Mouse (Mus musculus): ENCODE measurements at regions not wholly inside any gene's neighbourhood (a gene's known extent, or its start where the extent isn't known, plus 50 kb on each side); places are given as distances from the start of the nearest gene placed in this dataset.

- no peaks in the 10 kb centered on the region for H3K27me3 ChIP-seq
- H3K36me3 ChIP-seq = no peaks in the 10 kb centered on the region
- no peak overlapping the region for H3K9ac ChIP-seq
- 82% methylated on average over 3 of the region's 3 CpGs for WGBS
- no peak overlapping the region for H3K4me2 ChIP-seq
- H3K4me1 ChIP-seq = no peaks in the 10 kb centered on the region
- no peak overlapping the region for H3K4me3 ChIP-seq
- no peaks in the 10 kb centered on the region for H3K9me3 ChIP-seq
- H3K27ac ChIP-seq = no peak overlapping the region
- no peak for ATAC-seq (ENCODE audit: insufficient number of reproducible peaks, insufficient read depth, low FRiP score, low TSS enrichment, low read depth)
Observed at GRCm38 (mm10) chr19:15330155-15330554, 617.0 kb downstream of the Psat1 start.

GRCm38 (mm10) chr19:15299474-15299873 lies 647.7 kb downstream of the Psat1 start:
- H3K36me3 ChIP-seq = no peaks in the 10 kb centered on the region
- no peak overlapping the region for H3K4me3 ChIP-seq
- no peaks in the 10 kb centered on the region for H3K9me3 ChIP-seq
- H3K9ac ChIP-seq = no peak overlapping the region
- no peak overlapping the region for H3K27ac ChIP-seq
- H3K27me3 ChIP-seq = no peaks in the 10 kb centered on the region
- no peak for ATAC-seq (ENCODE audit: insufficient number of reproducible peaks, insufficient read depth, low FRiP score, low TSS enrichment, low read depth)
- H3K4me2 ChIP-seq = no peak overlapping the region
- H3K4me1 ChIP-seq = no peaks in the 10 kb centered on the region
- WGBS = 40% methylated on average over 6 of the region's 6 CpGs

- no peak for ATAC-seq (ENCODE audit: insufficient number of reproducible peaks, insufficient read depth, low FRiP score, low TSS enrichment, low read depth)
- Histone ChIP-seq H3K4me2 (no peak overlapping the region), H3K27me3 (no peaks in the 10 kb centered on the region), H3K36me3 (no peaks in the 10 kb centered on the region), H3K27ac (no peak overlapping the region), H3K9me3 (no peaks in the 10 kb centered on the region), H3K4me3 (no peak overlapping the region), H3K4me1 (no peaks in the 10 kb centered on the region), H3K9ac (no peak overlapping the region)
- 92% methylated on average over 2 of the region's 2 CpGs for WGBS
Observed at GRCm38 (mm10) chr19:15285016-15285415, 662.1 kb downstream of the Psat1 start.

- WGBS = 63% methylated on average over 3 of the region's 3 CpGs
- ATAC-seq (ENCODE audit: insufficient number of reproducible peaks, insufficient read depth, low FRiP score, low TSS enrichment, low read depth) = no peak
- no peaks in the 10 kb centered on the region for H3K36me3 ChIP-seq
Observed at GRCm38 (mm10) chr19:15242781-15243180, 644.9 kb upstream of the Tle4 start.

GRCm38 (mm10) chr19:15230129-15230927 lies 632.5 kb upstream of the Tle4 start:
- H3K4me1 ChIP-seq = no peaks in the 10 kb centered on the region
- H3K27me3 ChIP-seq = no peaks in the 10 kb centered on the region
- H3K9me3 ChIP-seq = 0 out of 2 replicates have a peak, but pooled peaks cover 3% of the 10 kb centered on the region
- 59% methylated on average over 2 of the region's 2 CpGs for WGBS
- no peak overlapping the region for H3K9ac ChIP-seq
- H3K4me2 ChIP-seq = no peak overlapping the region
- ATAC-seq (ENCODE audit: insufficient number of reproducible peaks, insufficient read depth, low FRiP score, low TSS enrichment, low read depth) = no peak
- H3K4me3 ChIP-seq = no peak overlapping the region
- no peak overlapping the region for H3K27ac ChIP-seq
- H3K36me3 ChIP-seq = no peaks in the 10 kb centered on the region

More at GRCm38 (mm10) chr19:15242781-15243180, 644.9 kb upstream of the Tle4 start:
- Histone ChIP-seq H3K27me3 (no peaks in the 10 kb centered on the region), H3K9me3 (no peaks in the 10 kb centered on the region), H3K9ac (no peak overlapping the region), H3K4me1 (no peaks in the 10 kb centered on the region), H3K27ac (no peak overlapping the region), H3K4me3 (no peak overlapping the region), H3K4me2 (no peak overlapping the region)

- Histone ChIP-seq H3K9ac (no peak overlapping the region), H3K4me3 (no peak overlapping the region), H3K9me3 (no peaks in the 10 kb centered on the region), H3K27ac (no peak overlapping the region), H3K4me1 (no peaks in the 10 kb centered on the region), H3K4me2 (no peak overlapping the region), H3K36me3 (no peaks in the 10 kb centered on the region), H3K27me3 (no peaks in the 10 kb centered on the region)
- ATAC-seq (ENCODE audit: insufficient number of reproducible peaks, insufficient read depth, low FRiP score, low TSS enrichment, low read depth) = no peak
- 79% methylated on average over 3 of the region's 3 CpGs for WGBS
Observed at GRCm38 (mm10) chr19:15217387-15217786, 619.5 kb upstream of the Tle4 start.

GRCm38 (mm10) chr19:15214651-15215050 lies 616.8 kb upstream of the Tle4 start:
- H3K4me1 ChIP-seq = no peaks in the 10 kb centered on the region
- no peaks in the 10 kb centered on the region for H3K9me3 ChIP-seq
- H3K9ac ChIP-seq = no peak overlapping the region
- no peak overlapping the region for H3K4me2 ChIP-seq
- H3K36me3 ChIP-seq = no peaks in the 10 kb centered on the region
- H3K27ac ChIP-seq = no peak overlapping the region
- H3K4me3 ChIP-seq = no peak overlapping the region
- 74% methylated on average over 3 of the region's 3 CpGs for WGBS
- no peaks in the 10 kb centered on the region for H3K27me3 ChIP-seq
- ATAC-seq (ENCODE audit: insufficient number of reproducible peaks, insufficient read depth, low FRiP score, low TSS enrichment, low read depth) = no peak

- H3K9me3 ChIP-seq = no peaks in the 10 kb centered on the region
Observed at GRCm38 (mm10) chr19:15212881-15213280, 615.0 kb upstream of the Tle4 start.

GRCm38 (mm10) chr19:15203039-15203438 lies 605.2 kb upstream of the Tle4 start:
- 84% methylated on average over 1 of the region's 1 CpGs for WGBS
- H3K9me3 ChIP-seq = no peaks in the 10 kb centered on the region
- no peaks in the 10 kb centered on the region for H3K36me3 ChIP-seq

More at GRCm38 (mm10) chr19:15212881-15213280, 615.0 kb upstream of the Tle4 start:
- no peak overlapping the region for H3K9ac ChIP-seq
- WGBS = 75% methylated on average over 5 of the region's 5 CpGs
- no peaks in the 10 kb centered on the region for H3K27me3 ChIP-seq
- ATAC-seq (ENCODE audit: insufficient number of reproducible peaks, insufficient read depth, low FRiP score, low TSS enrichment, low read depth) = no peak
- H3K36me3 ChIP-seq = no peaks in the 10 kb centered on the region
- no peak overlapping the region for H3K4me3 ChIP-seq
- no peak overlapping the region for H3K4me2 ChIP-seq
- no peaks in the 10 kb centered on the region for H3K4me1 ChIP-seq
- H3K27ac ChIP-seq = no peak overlapping the region

GRCm38 (mm10) chr19:15201262-15201661 lies 603.4 kb upstream of the Tle4 start:
- Histone ChIP-seq H3K36me3 (no peaks in the 10 kb centered on the region), H3K4me2 (no peak overlapping the region), H3K4me3 (no peak overlapping the region), H3K27ac (no peak overlapping the region), H3K4me1 (no peaks in the 10 kb centered on the region), H3K27me3 (no peaks in the 10 kb centered on the region), H3K9me3 (no peaks in the 10 kb centered on the region), H3K9ac (no peak overlapping the region)
- 27% methylated on average over 3 of the region's 3 CpGs for WGBS
- ATAC-seq (ENCODE audit: insufficient number of reproducible peaks, insufficient read depth, low FRiP score, low TSS enrichment, low read depth) = no peak

More at GRCm38 (mm10) chr19:15203039-15203438, 605.2 kb upstream of the Tle4 start:
- Histone ChIP-seq H3K9ac (no peak overlapping the region), H3K4me1 (no peaks in the 10 kb centered on the region), H3K27me3 (no peaks in the 10 kb centered on the region), H3K4me2 (no peak overlapping the region), H3K27ac (no peak overlapping the region), H3K4me3 (no peak overlapping the region)
- ATAC-seq (ENCODE audit: insufficient number of reproducible peaks, insufficient read depth, low FRiP score, low TSS enrichment, low read depth) = no peak

- WGBS = 61% methylated on average over 4 of the region's 4 CpGs
Observed at GRCm38 (mm10) chr19:15200792-15201191, 602.9 kb upstream of the Tle4 start.

GRCm38 (mm10) chr19:15200361-15200760 lies 602.5 kb upstream of the Tle4 start:
- no peak for ATAC-seq (ENCODE audit: insufficient number of reproducible peaks, insufficient read depth, low FRiP score, low TSS enrichment, low read depth)
- H3K4me1 ChIP-seq = no peaks in the 10 kb centered on the region
- 50% methylated on average over 2 of the region's 2 CpGs for WGBS

More at GRCm38 (mm10) chr19:15200792-15201191, 602.9 kb upstream of the Tle4 start:
- Histone ChIP-seq H3K27ac (no peak overlapping the region), H3K27me3 (no peaks in the 10 kb centered on the region), H3K9ac (no peak overlapping the region), H3K9me3 (no peaks in the 10 kb centered on the region), H3K4me3 (no peak overlapping the region), H3K36me3 (no peaks in the 10 kb centered on the region), H3K4me1 (no peaks in the 10 kb centered on the region), H3K4me2 (no peak overlapping the region)
- ATAC-seq (ENCODE audit: insufficient number of reproducible peaks, insufficient read depth, low FRiP score, low TSS enrichment, low read depth) = no peak

More at GRCm38 (mm10) chr19:15200361-15200760, 602.5 kb upstream of the Tle4 start:
- no peak overlapping the region for H3K27ac ChIP-seq
- H3K27me3 ChIP-seq = no peaks in the 10 kb centered on the region
- H3K9me3 ChIP-seq = no peaks in the 10 kb centered on the region
- no peak overlapping the region for H3K4me2 ChIP-seq
- no peak overlapping the region for H3K9ac ChIP-seq
- H3K4me3 ChIP-seq = no peak overlapping the region
- no peaks in the 10 kb centered on the region for H3K36me3 ChIP-seq
